Mouse (Mus musculus): ENCODE results near the gene Olfr420.

Gene Olfr420

GRCm38 (mm10) chr1:174155333-174155732 lies at the start of gene Olfr420:
TSS of gene Olfr420 (plus strand) at chr1:174155633.
- no peak for DNase-seq (ENCODE audit: low spot score)

- no peak for DNase-seq (ENCODE audit: low spot score)
These were observed 34.4 kb upstream of the Olfr420 start, which contains the start of gene Olfr231 for GRCm38 (mm10) chr1:174121062-174121461. TSS of gene Olfr231 (minus strand) at chr1:174121162.

- DNase-seq (ENCODE audit: low spot score), result no peak
These were observed 24.2 kb upstream of the Olfr420 start, which contains the start of gene Olfr424 for GRCm38 (mm10) chr1:174131217-174131616. TSS of gene Olfr424 (plus strand) at chr1:174131517.

GRCm38 (mm10) chr1:174131999-174132398 lies 23.4 kb upstream of the Olfr420 start:
- DNase-seq (ENCODE audit: low spot score), result no peak

GRCm38 (mm10) chr1:174141384-174141783 lies 14.0 kb upstream of the Olfr420 start:
- DNase-seq (ENCODE audit: low spot score), result no peak

GRCm38 (mm10) chr1:174146696-174147095 lies 8.7 kb upstream of the Olfr420 start:
- DNase-seq (ENCODE audit: low spot score), result no peak

GRCm38 (mm10) chr1:174149289-174149688 lies 6.1 kb upstream of the Olfr420 start:
- no peak for DNase-seq (ENCODE audit: low spot score)

- no peak for DNase-seq (ENCODE audit: low spot score)
These were observed 2.2 kb downstream of the Olfr420 start for GRCm38 (mm10) chr1:174157622-174158021.

GRCm38 (mm10) chr1:174158512-174158911 lies 3.1 kb downstream of the Olfr420 start:
- DNase-seq (ENCODE audit: low spot score), result no peak

GRCm38 (mm10) chr1:174159095-174159494 lies 3.7 kb downstream of the Olfr420 start:
- no peak for DNase-seq (ENCODE audit: low spot score)

- peak; percentile 75 for DNase-seq (ENCODE audit: low spot score)
These were observed 13.6 kb downstream of the Olfr420 start for GRCm38 (mm10) chr1:174169024-174169423.

- DNase-seq (ENCODE audit: low spot score), result no peak
These were observed 15.5 kb downstream of the Olfr420 start for GRCm38 (mm10) chr1:174170706-174171501.

GRCm38 (mm10) chr1:174171537-174171936 lies 16.1 kb downstream of the Olfr420 start:
- DNase-seq (ENCODE audit: low spot score), result peak; percentile 89

- DNase-seq (ENCODE audit: low spot score), result peak; percentile 91
These were observed 17.2 kb downstream of the Olfr420 start, which contains the start of gene Spta1 for GRCm38 (mm10) chr1:174172605-174173004. TSS of gene Spta1 (plus strand) at chr1:174172776.

GRCm38 (mm10) chr1:174204699-174205098 lies 49.3 kb downstream of the Olfr420 start:
- no peak for DNase-seq (ENCODE audit: low spot score)
